24 mouse cellular contexts compared by ENCODE assay signal in genomic region chr10:99937921-99938618, GRCm38 (mm10).
DNase-seq lines count a peak whose midpoint lies in the region; ATAC-seq lines count a peak whose summit lies in the region.
"Had no signal": no experiment of that assay in that cellular context is flagged by ENCODE, and none has a peak within 500 bp of the region (broad histone marks: within the 10 kb centered on the region; RNA-seq: fewer than 3 reads in every experiment).

No protein-coding gene starts in this region.

- peak; percentile 52 for DNase-seq in NIH3T3 (ENCODE audit: low read depth)
- DNase-seq in ZHBTc4 (ENCODE audit: low read depth, low spot score): peak; percentile 59
- DNase-seq in heart, postnatal 14 days: no peak
- DNase-seq in cerebellum, adult 11-12 months: no peak
- no peak for DNase-seq in layer of hippocampus, adult 8-10 months (ENCODE audit: low spot score in 2 of 2)
- DNase-seq: adrenal gland, postnatal 10 days; adrenal gland, postnatal 36 days; cerebellum, adult 2 months; cerebellum, adult 9-11 months; cerebellum, postnatal 25 days; gastrocnemius, postnatal 25 days; heart, adult 2 months had no signal

- 76% methylated on average over 1 of the region's 1 CpGs for WGBS in intestine, embryonic 15.5 days

- no peaks in the 10 kb centered on the region for H3K36me3 ChIP-seq in intestine, embryonic 15.5 days
- H3K36me3 ChIP-seq: embryonic facial prominence, embryonic 12.5 days; embryonic facial prominence, embryonic 15.5 days; forebrain, embryonic 12.5 days; forebrain, embryonic 15.5 days; heart, embryonic 10.5 days; heart, embryonic 13.5 days; hindbrain, embryonic 12.5 days; hindbrain, embryonic 15.5 days had no signal

- peak; percentile 66 for ATAC-seq in intestine, embryonic 15.5 days
- ATAC-seq: activated CD4-positive, CD25-positive, alpha-beta regulatory T cell, adult 4 months; CD4-positive, CD25-positive, alpha-beta regulatory T cell, adult 4 months; forebrain, embryonic 15.5 days; Patski had no signal

- H3K27me3 ChIP-seq in intestine, embryonic 15.5 days (replicated peaks): no peaks in the 10 kb centered on the region
- H3K27me3 ChIP-seq: embryonic facial prominence, embryonic 12.5 days; embryonic facial prominence, embryonic 15.5 days; forebrain, embryonic 12.5 days; forebrain, embryonic 15.5 days; heart, embryonic 13.5 days; hindbrain, embryonic 15.5 days; Patski had no signal

- intact Hi-C loops in heart, postnatal 14 days (cut with DNase I): no loop called here

- no peaks in the 10 kb centered on the region for H3K4me1 ChIP-seq in intestine, embryonic 15.5 days (replicated peaks)
- H3K4me1 ChIP-seq: embryonic facial prominence, embryonic 12.5 days; embryonic facial prominence, embryonic 15.5 days; forebrain, embryonic 15.5 days; heart, embryonic 10.5 days; hindbrain, embryonic 12.5 days; hindbrain, embryonic 15.5 days had no signal

- H3K27ac ChIP-seq in intestine, embryonic 15.5 days: no peak overlapping the region
- H3K27ac ChIP-seq: embryonic facial prominence, embryonic 12.5 days; embryonic facial prominence, embryonic 15.5 days; forebrain, embryonic 12.5 days; forebrain, embryonic 15.5 days; heart, adult 2 months; heart, embryonic 10.5 days; heart, embryonic 13.5 days; hindbrain, embryonic 12.5 days; hindbrain, embryonic 15.5 days had no signal

- no peak overlapping the region for H3K4me2 ChIP-seq in intestine, embryonic 15.5 days (replicated peaks)
- H3K4me2 ChIP-seq: embryonic facial prominence, embryonic 12.5 days; embryonic facial prominence, embryonic 15.5 days; forebrain, embryonic 12.5 days; forebrain, embryonic 15.5 days; heart, embryonic 13.5 days; hindbrain, embryonic 12.5 days; hindbrain, embryonic 15.5 days had no signal

- H3K9me3 ChIP-seq in intestine, embryonic 15.5 days: no peaks in the 10 kb centered on the region
- H3K9me3 ChIP-seq: embryonic facial prominence, embryonic 15.5 days; forebrain, embryonic 12.5 days; forebrain, embryonic 15.5 days; heart, embryonic 10.5 days; heart, embryonic 13.5 days; hindbrain, embryonic 12.5 days; hindbrain, embryonic 15.5 days had no signal

- no peak overlapping the region for H3K4me3 ChIP-seq in intestine, embryonic 15.5 days (replicated peaks)
- H3K4me3 ChIP-seq: embryonic facial prominence, embryonic 12.5 days; embryonic facial prominence, embryonic 15.5 days; forebrain, embryonic 12.5 days; forebrain, embryonic 15.5 days; heart, adult 2 months; heart, embryonic 10.5 days; heart, embryonic 13.5 days; hindbrain, embryonic 12.5 days; hindbrain, embryonic 15.5 days had no signal

- H3K9ac ChIP-seq in intestine, embryonic 15.5 days: no peak overlapping the region
- H3K9ac ChIP-seq: embryonic facial prominence, embryonic 12.5 days; embryonic facial prominence, embryonic 15.5 days; forebrain, embryonic 12.5 days; forebrain, embryonic 15.5 days; heart, embryonic 13.5 days; hindbrain, embryonic 12.5 days; hindbrain, embryonic 15.5 days had no signal

Comparison
In these comparisons a context has a peak if more than half of its experiments do, and no peak if none do; other contexts are left out.
1. DNase-seq: peak in NIH3T3 (single experiment) and ZHBTc4 (single experiment); none in heart, postnatal 14 days (0 of 2), cerebellum, adult 11-12 months (single experiment) and layer of hippocampus, adult 8-10 months (0 of 2).